Mouse (Mus musculus): ENCODE measurements around the gene Rhobtb3. TPM values are rescaled to one million over a fixed set of nuclear protein-coding genes. Genes with fewer than 3 reads are reported as not detected.
"Not testable (repeated sequence)": the region's sequence is repeated elsewhere in the genome, so short reads cannot be mapped to it uniquely, and the experiment has no call there.

Rhobtb3 gene
- total RNA-seq, 1 experiment, result 8.9 TPM

DNA sequence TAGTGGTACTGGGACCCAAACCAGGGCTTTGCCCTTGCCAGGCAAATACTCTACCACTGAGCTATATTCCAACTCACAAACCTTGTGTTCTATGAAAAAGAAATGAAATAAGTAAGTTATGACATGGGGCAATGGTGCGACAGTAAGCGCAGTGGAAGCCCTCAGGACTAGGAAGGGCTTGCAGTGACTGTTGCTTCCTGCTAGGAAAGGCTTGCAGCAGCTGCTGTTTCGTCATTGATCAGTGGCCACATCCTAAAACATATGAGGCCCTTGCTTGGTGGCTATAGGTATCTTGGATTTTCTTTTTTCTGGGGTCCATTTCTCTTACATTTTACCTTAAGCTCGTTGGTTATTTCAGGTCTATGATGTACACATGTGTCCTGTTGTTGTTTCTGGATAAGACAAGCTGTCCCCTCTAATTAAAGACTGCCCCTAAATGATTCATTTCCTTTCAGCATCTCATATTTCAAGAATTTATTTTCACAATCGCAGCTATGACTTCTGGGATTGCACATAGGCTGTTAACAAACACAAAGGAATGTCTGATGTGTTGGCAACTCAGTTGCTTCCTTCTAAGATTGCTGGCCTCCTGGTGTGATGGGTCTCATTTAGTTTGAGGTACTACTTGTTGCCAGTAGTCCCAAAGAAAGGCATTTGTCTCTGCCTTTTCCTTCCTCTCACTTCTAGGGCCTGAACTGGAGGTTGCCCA lies 119.0 kb downstream of the Rhobtb3 start:
- no peaks in the 10 kb centered on the region for H3K36me3 ChIP-seq (ENCODE audit: control insufficient read depth, insufficient read depth, low read length, poor library complexity, severe bottlenecking)
- TF ChIP-seq ZNF384 (IDR thresholded peaks at IDR 0.05; ENCODE audit: low read depth, low read length), result no peak
- TF ChIP-seq HCFC1 (IDR thresholded peaks at IDR 0.05; ENCODE audit: borderline replicate concordance, insufficient read depth, low read length), result no peak
- TF ChIP-seq CHD2 (IDR thresholded peaks at IDR 0.05; ENCODE audit: low read depth, low read length), result no peak
- TF ChIP-seq ZC3H11A (IDR thresholded peaks at IDR 0.05; ENCODE audit: borderline replicate concordance, low read depth, low read length), result no peak
- TF ChIP-seq MAFK (IDR thresholded peaks at IDR 0.05; ENCODE audit: insufficient read depth, low read depth, low read length), result no peak
- DNase-seq (ENCODE audit: low read depth, low spot score), result no peak
- H3K9ac ChIP-seq (ENCODE audit: insufficient read depth, low read depth, low read length, poor library complexity, severe bottlenecking), result no peak overlapping the region
- in situ Hi-C loops (cut with MboI; ENCODE audit: low sequenced_read_pairs in 2 of 2, unreplicated experiment in 2 of 2), result no loop called here
- H3K27ac ChIP-seq (ENCODE audit: insufficient read depth, low read depth, low read length, poor library complexity, severe bottlenecking), result no peak overlapping the region
- H3K4me3 ChIP-seq (ENCODE audit: insufficient read depth in 1 of 2, low read depth in 1 of 2, low read length in 2 of 2, poor library complexity in 1 of 2, severe bottlenecking in 1 of 2), result no peak overlapping the region
- H3K9me3 ChIP-seq (ENCODE audit: control insufficient read depth, insufficient read depth, low read depth, low read length), result no peaks in the 10 kb centered on the region
- peaks cover 0 to 3% of the 10 kb centered on the region in 2 experiments; a peak in 2 of 4 replicates for H3K4me1 ChIP-seq (ENCODE audit: control insufficient read depth in 2 of 2, insufficient read depth in 2 of 2, low read length in 2 of 2, poor library complexity in 1 of 2)

DNA sequence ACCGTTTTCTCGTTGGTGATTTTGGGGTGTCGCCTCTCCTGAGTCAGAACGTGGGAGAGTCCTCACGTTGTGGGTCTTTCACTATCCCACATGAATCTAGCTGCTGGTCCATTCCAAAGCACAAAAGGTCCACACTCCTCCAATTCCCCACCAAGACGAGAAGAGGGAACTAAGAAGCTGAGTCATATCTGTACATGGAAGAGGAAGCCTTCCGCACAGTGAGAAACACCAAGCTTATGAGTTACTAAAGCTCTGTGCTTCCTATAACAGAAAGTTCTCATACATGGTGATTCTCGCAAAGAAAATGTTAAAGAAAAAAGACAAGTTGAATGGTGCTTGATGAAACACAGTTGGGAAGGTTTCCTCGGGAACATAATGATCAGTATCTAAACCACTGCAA lies 120.5 kb downstream of the Rhobtb3 start:
- no peak for DNase-seq (ENCODE audit: low read depth, low spot score)
- Histone ChIP-seq H3K4me1 (ENCODE audit: control insufficient read depth in 2 of 2, insufficient read depth in 2 of 2, low read length in 2 of 2, poor library complexity in 1 of 2) (peaks cover 0 to 3% of the 10 kb centered on the region in 2 experiments; a peak in 2 of 4 replicates), H3K9me3 (ENCODE audit: control insufficient read depth, insufficient read depth, low read depth, low read length) (no peaks in the 10 kb centered on the region), H3K36me3 (ENCODE audit: control insufficient read depth, insufficient read depth, low read length, poor library complexity, severe bottlenecking) (no peaks in the 10 kb centered on the region), H3K27ac (ENCODE audit: insufficient read depth, low read depth, low read length, poor library complexity, severe bottlenecking) (no peak overlapping the region), H3K9ac (ENCODE audit: insufficient read depth, low read depth, low read length, poor library complexity, severe bottlenecking) (no peak overlapping the region), H3K4me3 (ENCODE audit: insufficient read depth in 1 of 2, low read depth in 1 of 2, low read length in 2 of 2, poor library complexity in 1 of 2, severe bottlenecking in 1 of 2) (no peak overlapping the region)
- in situ Hi-C loops (cut with MboI; ENCODE audit: low sequenced_read_pairs in 2 of 2, unreplicated experiment in 2 of 2), result no loop called here
- no peak for TF ChIP-seq CHD2 (IDR thresholded peaks at IDR 0.05; ENCODE audit: low read depth, low read length)
- no peak for TF ChIP-seq HCFC1 (IDR thresholded peaks at IDR 0.05; ENCODE audit: borderline replicate concordance, insufficient read depth, low read length)
- no peak for TF ChIP-seq ZNF384 (IDR thresholded peaks at IDR 0.05; ENCODE audit: low read depth, low read length)
- no peak for TF ChIP-seq ZC3H11A (IDR thresholded peaks at IDR 0.05; ENCODE audit: borderline replicate concordance, low read depth, low read length)
- no peak for TF ChIP-seq MAFK (IDR thresholded peaks at IDR 0.05; ENCODE audit: insufficient read depth, low read depth, low read length)

DNA sequence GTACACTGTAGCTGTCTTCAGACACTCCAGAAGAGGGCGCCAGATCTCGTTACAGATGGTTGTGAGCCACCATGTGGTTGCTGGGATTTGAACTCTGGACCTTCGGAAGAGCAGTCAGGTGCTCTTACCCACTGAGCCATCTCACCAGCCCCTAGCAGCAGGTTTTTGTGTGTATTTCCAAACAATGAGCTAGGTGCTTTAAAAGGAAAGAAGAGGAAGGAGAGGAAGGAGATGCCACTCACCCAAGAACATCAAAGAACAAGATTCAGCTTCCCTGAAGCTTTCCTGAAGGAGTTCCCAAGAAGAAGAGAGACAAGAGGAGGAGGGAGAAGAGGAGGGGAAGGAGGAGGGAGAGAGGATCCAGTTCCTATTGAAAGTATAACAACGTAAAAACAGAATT lies 121.4 kb downstream of the Rhobtb3 start:
- H3K36me3 ChIP-seq (ENCODE audit: control insufficient read depth, insufficient read depth, low read length, poor library complexity, severe bottlenecking); H3K9me3 ChIP-seq (ENCODE audit: control insufficient read depth, insufficient read depth, low read depth, low read length); H3K4me1 ChIP-seq (ENCODE audit: control insufficient read depth in 2 of 2, insufficient read depth in 2 of 2, low read length in 2 of 2, poor library complexity in 1 of 2); DNase-seq (ENCODE audit: low read depth, low spot score); in situ Hi-C loops (cut with MboI; ENCODE audit: low sequenced_read_pairs in 2 of 2, unreplicated experiment in 2 of 2); H3K9ac ChIP-seq (ENCODE audit: insufficient read depth, low read depth, low read length, poor library complexity, severe bottlenecking); H3K4me3 ChIP-seq (ENCODE audit: insufficient read depth in 1 of 2, low read depth in 1 of 2, low read length in 2 of 2, poor library complexity in 1 of 2, severe bottlenecking in 1 of 2); H3K27ac ChIP-seq (ENCODE audit: insufficient read depth, low read depth, low read length, poor library complexity, severe bottlenecking): not testable (repeated sequence)

DNA sequence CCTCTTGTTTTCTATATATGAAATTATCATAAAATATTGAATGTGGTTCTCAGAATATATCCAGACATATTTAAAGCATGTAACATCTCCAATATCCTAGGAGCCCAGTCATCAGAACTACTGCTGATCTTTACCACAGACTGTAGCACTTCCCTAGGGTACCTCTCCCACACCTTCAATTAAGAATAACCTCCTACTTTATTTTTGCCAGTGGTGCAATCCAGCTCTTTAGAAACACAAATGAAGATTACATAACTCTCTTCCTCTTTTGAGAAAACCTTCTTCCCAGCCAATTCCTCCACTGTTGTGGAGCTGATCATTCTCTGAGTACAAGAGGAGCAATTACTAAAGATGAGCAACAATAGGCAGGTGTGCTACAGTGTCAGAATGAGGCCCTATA lies 123.8 kb downstream of the Rhobtb3 start:
- no peak for DNase-seq (ENCODE audit: low read depth, low spot score)
- no peak overlapping the region for H3K4me3 ChIP-seq (ENCODE audit: insufficient read depth in 1 of 2, low read depth in 1 of 2, low read length in 2 of 2, poor library complexity in 1 of 2, severe bottlenecking in 1 of 2)
- H3K27ac ChIP-seq (ENCODE audit: insufficient read depth, low read depth, low read length, poor library complexity, severe bottlenecking), result no peak overlapping the region
- H3K9ac ChIP-seq (ENCODE audit: insufficient read depth, low read depth, low read length, poor library complexity, severe bottlenecking), result no peak overlapping the region
- no peaks in the 10 kb centered on the region for H3K9me3 ChIP-seq (ENCODE audit: control insufficient read depth, insufficient read depth, low read depth, low read length)
- H3K36me3 ChIP-seq (ENCODE audit: control insufficient read depth, insufficient read depth, low read length, poor library complexity, severe bottlenecking), result no peaks in the 10 kb centered on the region
- no peak for TF ChIP-seq ZC3H11A (IDR thresholded peaks at IDR 0.05; ENCODE audit: borderline replicate concordance, low read depth, low read length)
- no peak for TF ChIP-seq ZNF384 (IDR thresholded peaks at IDR 0.05; ENCODE audit: low read depth, low read length)
- TF ChIP-seq HCFC1 (IDR thresholded peaks at IDR 0.05; ENCODE audit: borderline replicate concordance, insufficient read depth, low read length), result no peak
- TF ChIP-seq MAFK (IDR thresholded peaks at IDR 0.05; ENCODE audit: insufficient read depth, low read depth, low read length), result no peak
- TF ChIP-seq CHD2 (IDR thresholded peaks at IDR 0.05; ENCODE audit: low read depth, low read length), result no peak
- peaks cover 0 to 3% of the 10 kb centered on the region in 2 experiments; a peak in 2 of 4 replicates for H3K4me1 ChIP-seq (ENCODE audit: control insufficient read depth in 2 of 2, insufficient read depth in 2 of 2, low read length in 2 of 2, poor library complexity in 1 of 2)
- in situ Hi-C loops (cut with MboI; ENCODE audit: low sequenced_read_pairs in 2 of 2, unreplicated experiment in 2 of 2), result no loop called here

Other genes starting within 250 kb of the Rhobtb3 start
- 21.4 and 26.7 TPM in 2 replicates for gene Ell2, start 237.2 kb downstream of the Rhobtb3 start, total RNA-seq (2012; rRNA removed)
- 11.9 TPM in 2 replicates for gene Glrx, start 104.1 kb downstream of the Rhobtb3 start, total RNA-seq (2012; rRNA removed)
- gene Spata9, start 23.2 kb upstream of the Rhobtb3 start, total RNA-seq (2012; rRNA removed), result not detected in 2 replicates
- 6.5 and 8.9 TPM in 2 replicates for gene Rfesd, start 74.8 kb upstream of the Rhobtb3 start, total RNA-seq (2012; rRNA removed)
- 0.11 and 0.27 TPM in 2 replicates for gene Gpr150, start 113.1 kb upstream of the Rhobtb3 start, total RNA-seq (2012; rRNA removed)
- 4.5 and 8.3 TPM in 2 replicates for gene Arsk, start 154.7 kb upstream of the Rhobtb3 start, total RNA-seq (2012; rRNA removed)
- gene Ttc37, start 154.8 kb upstream of the Rhobtb3 start, total RNA-seq (2012; rRNA removed), result 38.3 and 38.6 TPM in 2 replicates

Measured in ES-E14 (cell line).